Mouse (Mus musculus) neural tube, embryonic 11.5 days (tissue): Measurements from ENCODE around the gene Spag6. TPM values are rescaled to one million over a fixed set of nuclear protein-coding genes. Genes with fewer than 3 reads are reported as not detected.

ENCODE experiments used
- ATAC-seq: fragments of 200-750 bp; cut with Nextera tagmentation; 2 replicates; pipeline ENCODE4 v1.8.0; 2017; ENCODE audit warnings: moderate number of reproducible peaks, mild to moderate bottlenecking, moderate TSS enrichment, moderate library complexity; ENCODE audit not compliant: insufficient read depth, low FRiP score, low TSS enrichment
- DNase-seq: peaks from one replicate; pipeline ENCODE4 v3.0.0-alpha.2; 2015; ENCODE audit warnings: low spot score
- H3K27ac ChIP-seq: fragments of 300-500 bp; sonication (generic); 2 replicates; pipeline ENCODE4 v1.5.1; 2014; ENCODE audit warnings: low read depth, mild to moderate bottlenecking, low read length
- H3K27me3 ChIP-seq: fragments of 300-500 bp; sonication (generic); 2 replicates; pipeline ENCODE4 v1.6.1; 2014; ENCODE audit warnings: mild to moderate bottlenecking, low read length, mixed read lengths; ENCODE audit not compliant: control insufficient read depth, insufficient read depth
- H3K36me3 ChIP-seq: fragments of 300-500 bp; sonication (generic); 2 replicates; pipeline ENCODE4 v1.6.1; 2014; ENCODE audit warnings: mild to moderate bottlenecking, low read length, moderate library complexity, mixed read lengths; ENCODE audit not compliant: control insufficient read depth, insufficient read depth
- H3K4me1 ChIP-seq: fragments of 300-500 bp; sonication (generic); 2 replicates; pipeline ENCODE4 v1.6.1; 2014; ENCODE audit warnings: low read length, mixed read lengths; ENCODE audit not compliant: control insufficient read depth, insufficient read depth
- H3K4me2 ChIP-seq: fragments of 300-500 bp; sonication (generic); 2 replicates; pipeline ENCODE4 v1.6.1; 2014; ENCODE audit warnings: low read depth, mild to moderate bottlenecking, moderate library complexity
- H3K4me3 ChIP-seq: fragments of 300-500 bp; sonication (generic); 2 replicates; pipeline ENCODE4 v1.5.1; 2014; ENCODE audit warnings: low read depth, low read length
- H3K9ac ChIP-seq: fragments of 300-500 bp; sonication (generic); 2 replicates; pipeline ENCODE4 v1.6.1; 2014; ENCODE audit warnings: mild to moderate bottlenecking, low read length
- H3K9me3 ChIP-seq: fragments of 300-500 bp; sonication (generic); 2 replicates; pipeline ENCODE4 v1.6.1; 2016; ENCODE audit warnings: low read length; ENCODE audit not compliant: control insufficient read depth
- WGBS: fragments of 180-500 bp; shearing (Covaris S2); extraction: QIAGEN DNeasy Blood & Tissue Kit; methylation state at CpG from one replicate; pipeline ENCODE4 v1.1.7; 2014; 5-methylcytosine and 5-hydroxymethylcytosine counted together
- polyA plus RNA-seq: library from polyadenylated mRNA; unstranded; fragments of >200 nt; fragmentation: Nextera tagmentation; extraction: Ambion mirVana; gene quantifications from 2 replicates; pipeline ENCODE4 v1.2.1, GENCODE M21; 2014

Spag6 gene
- polyA plus RNA-seq, 1 experiment from 2014 or later = 0.21 TPM

DNA sequence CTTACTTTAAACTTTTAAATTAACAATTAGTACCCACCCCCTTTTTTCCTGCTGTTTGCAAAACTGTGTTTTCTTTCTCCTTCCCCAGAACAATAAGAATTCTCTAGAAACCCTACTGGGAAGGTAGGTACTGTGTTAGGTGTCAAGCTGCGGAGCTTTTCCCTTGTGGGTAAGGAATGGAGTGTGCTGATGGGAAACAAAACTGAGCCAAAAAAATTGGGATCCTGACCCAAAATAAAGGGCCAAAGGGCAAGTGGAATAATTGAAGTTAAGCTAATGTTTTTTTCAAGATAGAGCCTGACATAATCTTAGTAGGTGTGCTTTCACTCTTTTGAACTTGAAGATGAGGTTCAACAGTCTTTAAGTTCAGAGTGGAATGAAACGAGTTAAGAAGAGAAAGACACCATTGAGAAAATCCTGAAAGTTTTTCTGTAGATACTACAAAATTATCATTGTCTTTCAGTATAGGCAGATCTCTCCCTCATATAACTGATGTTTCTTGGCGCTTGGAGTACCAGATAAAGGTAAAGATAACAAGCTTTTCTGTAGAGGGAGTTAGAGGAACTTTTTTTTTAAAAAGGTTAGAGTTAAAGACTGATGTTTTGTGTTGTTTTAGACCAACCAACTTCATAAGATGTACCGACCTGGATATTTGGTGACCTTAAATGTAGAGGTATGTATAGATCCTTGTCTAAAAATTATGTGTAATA lies 19.5 kb upstream of the Spag6 start:
- DNase-seq (no peak), ATAC-seq (no peak)
- H3K9me3 ChIP-seq = no peaks in the 10 kb centered on the region
- WGBS = 26% methylated on average over 4 of the region's 4 CpGs
- H3K4me3 ChIP-seq = no peak overlapping the region
- H3K27ac ChIP-seq = no peak overlapping the region
- no peaks in the 10 kb centered on the region for H3K36me3 ChIP-seq
- H3K4me2 ChIP-seq = no peak overlapping the region
- peaks cover 8% of the 10 kb centered on the region for H3K27me3 ChIP-seq
- H3K9ac ChIP-seq = no peak overlapping the region
- peaks cover 8% of the 10 kb centered on the region; the same call in 1 of the 2 replicates for H3K4me1 ChIP-seq

DNA sequence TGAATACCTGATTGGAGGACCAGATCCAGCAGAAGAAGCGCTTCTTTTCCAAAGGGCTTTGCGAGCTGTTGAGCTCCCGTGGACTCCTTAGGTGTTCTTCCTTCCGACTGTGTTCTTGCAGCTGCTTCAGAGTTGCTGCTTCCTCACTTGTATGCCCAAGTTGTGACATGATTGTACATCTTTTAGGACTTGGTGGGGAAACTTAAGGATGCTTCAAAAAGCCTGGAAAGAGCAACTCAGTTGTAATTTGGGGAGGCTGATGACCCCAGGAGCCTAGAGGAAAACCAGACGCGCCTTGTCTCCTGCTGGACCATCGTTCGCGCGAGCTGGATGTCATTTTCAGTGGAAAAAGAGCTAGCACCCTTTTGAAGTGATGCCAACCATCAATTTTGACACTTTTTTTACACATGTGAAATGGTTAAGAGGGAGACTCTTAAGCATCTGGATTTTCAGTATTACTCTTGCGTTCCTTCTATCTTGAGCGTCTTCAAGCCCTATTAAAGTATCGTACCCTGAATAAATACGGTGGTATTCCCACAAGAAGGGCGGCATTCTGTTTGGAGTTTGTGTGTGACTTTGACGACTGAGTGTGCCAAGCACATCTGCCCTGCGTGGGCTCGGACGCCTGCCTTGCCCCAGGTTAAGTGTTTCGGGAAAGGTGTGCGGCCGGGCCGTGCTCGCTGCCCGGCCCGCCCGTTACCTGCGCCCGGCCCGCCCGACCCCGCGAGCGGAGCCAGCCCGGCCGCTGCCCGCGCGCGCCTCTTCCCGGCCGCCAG lies 18.0 kb upstream of the Spag6 start:
- H3K9me3 ChIP-seq = no peaks in the 10 kb centered on the region
- DNase-seq (peak; percentile 60), ATAC-seq (no peak)
- peaks cover 21% of the 10 kb centered on the region for H3K27me3 ChIP-seq
- H3K36me3 ChIP-seq = no peaks in the 10 kb centered on the region
- H3K4me3 ChIP-seq = peak overlapping the region; percentile 90
- peak overlapping the region; percentile 90 for H3K4me2 ChIP-seq
- peak overlapping the region; percentile 97 for H3K9ac ChIP-seq
- H3K4me1 ChIP-seq = peaks cover 14% of the 10 kb centered on the region
- H3K27ac ChIP-seq = peak overlapping the region; percentile 98; the same call in 1 of the 2 replicates
- WGBS = under 1% methylated on average over 42 of the region's 42 CpGs

DNA sequence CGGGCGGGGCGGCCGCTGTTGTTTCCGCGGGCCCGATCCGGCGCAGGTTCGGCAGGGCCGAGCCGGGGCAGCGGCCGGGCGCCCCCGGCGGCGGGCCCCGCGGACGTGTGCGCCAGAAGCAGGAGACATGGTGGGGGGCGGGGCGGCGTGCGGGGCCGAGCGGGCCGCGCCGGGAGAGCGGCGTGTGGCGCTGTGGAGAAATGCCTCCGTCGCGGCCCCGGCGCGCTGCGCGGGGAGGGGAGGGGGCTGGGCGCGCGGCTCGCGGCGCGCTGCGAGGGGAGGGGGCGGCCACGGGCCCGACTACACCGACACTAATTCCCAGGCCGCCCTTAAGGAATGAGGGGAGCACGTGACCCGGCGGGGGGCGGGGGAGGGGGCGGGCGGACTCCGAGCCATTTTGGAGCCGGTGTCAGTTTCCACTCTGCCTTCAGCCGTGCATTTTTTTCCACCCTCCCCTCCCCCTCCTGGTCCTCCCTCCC lies 17.3 kb upstream of the Spag6 start:
- peak overlapping the region; percentile 97 for H3K9ac ChIP-seq
- 2% methylated on average over 10 of the region's 64 CpGs for WGBS
- H3K27ac ChIP-seq = peak overlapping the region; percentile 98
- peak; percentile 90 for DNase-seq
- H3K4me2 ChIP-seq = peak overlapping the region; percentile 90
- peaks cover 25% of the 10 kb centered on the region for H3K27me3 ChIP-seq
- peaks cover 18% of the 10 kb centered on the region for H3K4me1 ChIP-seq
- peak; percentile 90 for ATAC-seq
- no peaks in the 10 kb centered on the region for H3K9me3 ChIP-seq
- peak overlapping the region; percentile 90 for H3K4me3 ChIP-seq
- no peaks in the 10 kb centered on the region for H3K36me3 ChIP-seq

DNA sequence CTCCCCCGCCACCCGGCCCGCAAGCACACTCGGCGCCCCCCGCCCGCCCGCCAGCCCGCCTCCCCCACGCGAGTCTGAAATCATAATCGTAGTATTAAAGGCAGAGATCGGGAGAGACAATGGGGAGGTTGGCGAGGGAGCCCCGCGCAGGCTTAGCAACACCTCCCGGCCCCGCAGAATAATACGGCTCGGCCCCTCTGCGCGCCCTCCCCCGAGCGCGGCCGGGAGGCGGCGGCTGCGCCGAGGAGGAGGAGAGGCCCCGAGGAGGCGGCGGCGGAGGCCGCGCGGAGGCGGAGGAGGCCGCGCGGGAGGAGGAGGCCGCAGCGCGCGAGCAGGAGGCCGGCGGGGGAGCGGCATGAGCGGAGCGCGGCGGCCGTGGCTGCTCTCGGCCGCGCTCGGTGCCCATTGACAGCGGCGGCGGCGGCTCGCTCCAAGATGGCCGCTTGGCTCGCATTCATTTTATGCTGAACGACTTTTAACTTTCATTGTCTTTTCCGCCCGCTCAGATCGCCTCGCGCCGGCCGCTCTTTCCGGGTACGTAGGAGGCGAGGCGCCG lies 16.8 kb upstream of the Spag6 start, which contains the start of gene Bmi1:
TSS of gene Bmi1 (plus strand) at position 83 of the 556 bp plus-strand sequence.
- Histone ChIP-seq H3K4me1 (peaks cover 18% of the 10 kb centered on the region), H3K27ac (peak within 1 kb of the TSS; percentile 98), H3K4me2 (peak within 1 kb of the TSS; percentile 90), H3K9ac (peak within 1 kb of the TSS; percentile 97), H3K27me3 (peaks cover 26% of the 10 kb centered on the region), H3K36me3 (no peaks in the 10 kb centered on the region), H3K9me3 (no peaks in the 10 kb centered on the region), H3K4me3 (peak within 1 kb of the TSS; percentile 90)
- 0% methylated on average over 44 of the region's 77 CpGs for WGBS
- peak; percentile 80 for DNase-seq
- ATAC-seq = peak; percentile 65

DNA sequence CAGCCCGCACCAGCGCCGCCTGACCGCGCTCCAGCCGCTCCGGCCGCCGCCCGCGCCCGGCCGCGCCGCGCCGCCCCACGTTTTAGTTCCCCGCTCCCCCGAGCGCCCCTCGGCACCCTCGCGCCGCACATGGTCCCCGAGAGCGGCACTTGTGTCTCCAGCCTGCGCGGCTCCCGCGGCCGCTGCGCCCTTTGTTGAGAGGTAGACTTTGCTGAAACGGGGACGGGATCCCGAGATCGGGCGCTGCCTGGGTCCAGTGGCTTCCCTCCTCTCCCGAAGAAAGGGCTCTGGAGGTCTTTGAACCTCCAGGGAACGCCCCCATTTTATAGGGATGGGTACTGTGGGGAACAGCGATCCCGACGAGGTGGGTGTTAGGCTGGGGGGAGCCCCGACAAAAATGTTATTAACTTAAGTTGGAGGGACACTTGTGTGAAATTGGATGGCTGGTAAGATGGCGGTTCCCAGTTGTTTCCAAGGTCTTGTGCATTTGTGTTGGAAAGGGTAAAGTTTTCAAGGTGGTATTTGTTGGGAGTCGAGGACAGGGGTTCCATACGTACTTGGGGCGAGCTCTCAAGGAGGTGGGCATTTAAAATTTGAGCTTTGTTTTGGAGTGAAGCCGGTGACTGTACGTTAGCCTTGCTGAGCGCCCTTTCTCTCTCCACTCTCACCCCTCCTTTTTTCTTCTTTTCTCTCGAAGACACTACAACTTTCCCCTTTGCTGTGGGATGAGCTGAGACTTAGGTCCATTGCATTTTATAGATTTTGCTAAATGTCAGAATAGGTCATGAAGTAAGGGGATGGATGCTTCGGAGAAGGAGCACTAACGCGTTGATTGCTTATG lies 16.0 kb upstream of the Spag6 start:
- ATAC-seq (peak; percentile 12), DNase-seq (peak; percentile 76)
- H3K9ac ChIP-seq = peak overlapping the region; percentile 97
- peak overlapping the region; percentile 90 for H3K4me2 ChIP-seq
- WGBS = 0% methylated on average over 38 of the region's 55 CpGs
- peak overlapping the region; percentile 98 for H3K27ac ChIP-seq
- no peaks in the 10 kb centered on the region for H3K36me3 ChIP-seq
- H3K9me3 ChIP-seq = no peaks in the 10 kb centered on the region
- peaks cover 18% of the 10 kb centered on the region for H3K4me1 ChIP-seq
- H3K27me3 ChIP-seq = peaks cover 33% of the 10 kb centered on the region
- peak overlapping the region; percentile 90 for H3K4me3 ChIP-seq

DNA sequence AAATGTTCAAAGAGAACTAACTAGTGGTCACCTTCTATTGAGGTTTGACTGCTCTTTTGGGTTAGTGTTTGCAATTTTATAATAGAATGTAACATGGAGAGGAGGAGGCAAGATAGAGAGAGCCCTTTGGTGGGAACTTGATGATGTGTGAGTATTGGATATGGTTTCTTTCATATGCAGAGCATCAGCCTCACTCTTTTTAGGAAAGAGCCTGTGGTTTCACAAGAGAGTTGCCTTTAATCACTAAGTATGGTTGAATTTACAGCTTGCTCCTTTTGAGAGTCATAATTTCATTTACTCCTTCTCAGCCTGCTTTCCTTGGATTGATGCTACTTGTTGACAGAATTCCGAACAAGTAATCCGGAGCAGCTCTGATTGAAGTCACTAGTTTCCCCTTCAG lies 14.1 kb upstream of the Spag6 start:
- WGBS = 9% methylated on average over 2 of the region's 2 CpGs
- no peak overlapping the region for H3K4me3 ChIP-seq
- no peaks in the 10 kb centered on the region for H3K9me3 ChIP-seq
- no peak overlapping the region for H3K27ac ChIP-seq
- peaks cover 18% of the 10 kb centered on the region for H3K4me1 ChIP-seq
- peaks cover 37% of the 10 kb centered on the region for H3K27me3 ChIP-seq
- H3K4me2 ChIP-seq = no peak overlapping the region
- H3K36me3 ChIP-seq = no peaks in the 10 kb centered on the region
- DNase-seq = no peak
- ATAC-seq = no peak
- H3K9ac ChIP-seq = no peak overlapping the region

DNA sequence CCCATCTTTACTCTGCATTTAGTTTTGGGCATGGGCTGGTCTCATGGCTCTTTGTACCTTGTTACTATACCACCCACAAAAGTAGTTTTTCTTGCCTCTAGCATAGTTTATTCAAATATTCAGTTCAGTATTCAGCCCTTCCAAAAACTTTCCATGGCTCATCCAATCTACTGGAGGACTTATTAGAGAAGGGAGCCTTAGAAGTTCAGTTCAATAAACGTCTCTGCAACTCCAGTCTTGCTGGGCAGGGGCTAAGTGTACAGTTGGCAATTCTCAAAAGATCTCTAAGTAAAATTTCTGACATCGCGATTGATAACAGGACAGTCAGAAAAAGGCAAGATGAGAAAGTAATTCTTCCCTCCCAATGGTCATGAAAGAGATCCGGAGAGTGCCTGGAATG lies 13.3 kb upstream of the Spag6 start:
- Histone ChIP-seq H3K4me1 (peaks cover 18% of the 10 kb centered on the region), H3K9ac (no peak overlapping the region), H3K4me3 (peak overlapping the region; percentile 19), H3K27ac (no peak overlapping the region), H3K4me2 (peak overlapping the region; percentile 62), H3K36me3 (no peaks in the 10 kb centered on the region), H3K27me3 (peaks cover 37% of the 10 kb centered on the region), H3K9me3 (no peaks in the 10 kb centered on the region)
- DNase-seq = no peak
- no peak for ATAC-seq
- 0% methylated on average over 4 of the region's 4 CpGs for WGBS

DNA sequence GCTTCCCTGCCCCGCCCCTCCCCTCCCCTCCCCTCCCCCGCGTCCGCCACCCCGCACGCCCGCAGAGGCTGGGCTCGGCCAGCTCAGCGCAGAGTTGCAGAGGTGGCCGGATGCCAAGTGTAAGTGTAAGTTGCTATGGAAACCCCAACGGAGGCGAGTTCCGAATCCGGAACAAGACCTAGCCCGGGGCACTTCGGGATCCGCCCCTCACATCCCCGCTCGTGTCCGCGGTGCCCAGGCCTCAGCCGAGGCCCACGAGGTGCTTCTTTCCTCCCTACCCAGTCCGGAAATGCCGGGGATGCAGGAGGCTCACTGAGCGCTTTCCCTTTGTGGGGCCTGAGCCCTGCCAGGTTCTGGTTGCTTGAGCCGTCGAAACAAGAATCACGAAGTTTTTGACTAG lies 12.9 kb upstream of the Spag6 start:
- peak overlapping the region; percentile 29; the same call in 1 of the 2 replicates for H3K9ac ChIP-seq
- H3K4me3 ChIP-seq = peak overlapping the region; percentile 19
- no peaks in the 10 kb centered on the region for H3K9me3 ChIP-seq
- no peaks in the 10 kb centered on the region for H3K36me3 ChIP-seq
- H3K27ac ChIP-seq = no peak overlapping the region
- H3K4me2 ChIP-seq = peak overlapping the region; percentile 62
- 0% methylated on average over 27 of the region's 29 CpGs for WGBS
- ATAC-seq (no peak), DNase-seq (peak; percentile 55)
- H3K4me1 ChIP-seq = peaks cover 14% of the 10 kb centered on the region
- H3K27me3 ChIP-seq = peaks cover 36% of the 10 kb centered on the region
